Mouse (Mus musculus): ENCODE results near the gene Cisd3. TPM values are rescaled to one million over a fixed set of nuclear protein-coding genes. Genes with fewer than 3 reads are reported as not detected.

Cisd3 gene
- total RNA-seq, 1 experiment from 2014 or later: 2.8 TPM

GRCm38 (mm10) chr11:97662207-97662892, 23.3 kb upstream of the Cisd3 start:
- no peak for ATAC-seq (replicated peaks; ENCODE audit: low read depth, poor library complexity, severe bottlenecking)

GRCm38 (mm10) chr11:97662893-97663527, 22.6 kb upstream of the Cisd3 start, which contains the start of gene Mllt6:
Gene Mllt6 (plus strand): TSS chr11:97663414.
- ATAC-seq (replicated peaks; ENCODE audit: low read depth, poor library complexity, severe bottlenecking): no peak

- ATAC-seq (replicated peaks; ENCODE audit: low read depth, poor library complexity, severe bottlenecking): no peak
Measured at GRCm38 (mm10) chr11:97663528-97664338, 21.9 kb upstream of the Cisd3 start.

GRCm38 (mm10) chr11:97664339-97664665, 21.3 kb upstream of the Cisd3 start:
- ATAC-seq (replicated peaks; ENCODE audit: low read depth, poor library complexity, severe bottlenecking): no peak

- no peak for ATAC-seq (replicated peaks; ENCODE audit: low read depth, poor library complexity, severe bottlenecking)
Measured at GRCm38 (mm10) chr11:97664771-97665240, 20.8 kb upstream of the Cisd3 start.

- no peak for ATAC-seq (replicated peaks; ENCODE audit: low read depth, poor library complexity, severe bottlenecking)
Measured at GRCm38 (mm10) chr11:97665431-97665830, 20.2 kb upstream of the Cisd3 start.

GRCm38 (mm10) chr11:97666221-97666620, 19.4 kb upstream of the Cisd3 start:
- no peak for ATAC-seq (replicated peaks; ENCODE audit: low read depth, poor library complexity, severe bottlenecking)

- ATAC-seq (replicated peaks; ENCODE audit: low read depth, poor library complexity, severe bottlenecking): no peak
Measured at GRCm38 (mm10) chr11:97666794-97667193, 18.8 kb upstream of the Cisd3 start.

GRCm38 (mm10) chr11:97668160-97668559, 17.5 kb upstream of the Cisd3 start:
- ATAC-seq (replicated peaks; ENCODE audit: low read depth, poor library complexity, severe bottlenecking): no peak

GRCm38 (mm10) chr11:97669268-97669667, 16.4 kb upstream of the Cisd3 start:
- ATAC-seq (replicated peaks; ENCODE audit: low read depth, poor library complexity, severe bottlenecking): no peak

GRCm38 (mm10) chr11:97669829-97670228, 15.8 kb upstream of the Cisd3 start:
- ATAC-seq (replicated peaks; ENCODE audit: low read depth, poor library complexity, severe bottlenecking): no peak

- ATAC-seq (replicated peaks; ENCODE audit: low read depth, poor library complexity, severe bottlenecking): no peak
Measured at GRCm38 (mm10) chr11:97670234-97671176, 15.1 kb upstream of the Cisd3 start.

GRCm38 (mm10) chr11:97671177-97671527, 14.5 kb upstream of the Cisd3 start:
- no peak for ATAC-seq (replicated peaks; ENCODE audit: low read depth, poor library complexity, severe bottlenecking)

- ATAC-seq (replicated peaks; ENCODE audit: low read depth, poor library complexity, severe bottlenecking): no peak
Measured at GRCm38 (mm10) chr11:97673148-97673547, 12.5 kb upstream of the Cisd3 start.

- no peak for ATAC-seq (replicated peaks; ENCODE audit: low read depth, poor library complexity, severe bottlenecking)
Measured at GRCm38 (mm10) chr11:97676050-97676754, 9.4 kb upstream of the Cisd3 start.

- no peak for ATAC-seq (replicated peaks; ENCODE audit: low read depth, poor library complexity, severe bottlenecking)
Measured at GRCm38 (mm10) chr11:97677381-97677780, 8.2 kb upstream of the Cisd3 start.

GRCm38 (mm10) chr11:97677842-97678241, 7.8 kb upstream of the Cisd3 start:
- no peak for ATAC-seq (replicated peaks; ENCODE audit: low read depth, poor library complexity, severe bottlenecking)

GRCm38 (mm10) chr11:97678301-97678700, 7.3 kb upstream of the Cisd3 start:
- ATAC-seq (replicated peaks; ENCODE audit: low read depth, poor library complexity, severe bottlenecking): no peak

- ATAC-seq (replicated peaks; ENCODE audit: low read depth, poor library complexity, severe bottlenecking): no peak
Measured at GRCm38 (mm10) chr11:97680430-97680829, 5.2 kb upstream of the Cisd3 start.
